Mouse (Mus musculus): Measurements from ENCODE around the gene Clmp.

Clmp gene

GRCm38 (mm10) chr9:40693026-40693425 is 7.3 kb downstream of the Clmp start:
- DNase-seq (ENCODE audit: low read depth), result no peak

GRCm38 (mm10) chr9:40693768-40694167 is 8.0 kb downstream of the Clmp start:
- DNase-seq (ENCODE audit: low read depth), result no peak

GRCm38 (mm10) chr9:40694284-40694683 is 8.5 kb downstream of the Clmp start:
- no peak for DNase-seq (ENCODE audit: low read depth)

- DNase-seq (ENCODE audit: low read depth), result no peak
Measured at GRCm38 (mm10) chr9:40696086-40696485, 10.3 kb downstream of the Clmp start.

- no peak for DNase-seq (ENCODE audit: low read depth)
Measured at GRCm38 (mm10) chr9:40699194-40699593, 13.4 kb downstream of the Clmp start.

GRCm38 (mm10) chr9:40700253-40700652 is 14.5 kb downstream of the Clmp start:
- DNase-seq (ENCODE audit: low read depth), result no peak

GRCm38 (mm10) chr9:40704364-40705276 is 18.9 kb downstream of the Clmp start:
- DNase-seq (ENCODE audit: low read depth), result no peak

- no peak for DNase-seq (ENCODE audit: low read depth)
Measured at GRCm38 (mm10) chr9:40708448-40709140, 22.8 kb downstream of the Clmp start.

GRCm38 (mm10) chr9:40709141-40709537 is 23.4 kb downstream of the Clmp start:
- no peak for DNase-seq (ENCODE audit: low read depth)

GRCm38 (mm10) chr9:40709587-40709986 is 23.8 kb downstream of the Clmp start:
- no peak for DNase-seq (ENCODE audit: low read depth)

- no peak for DNase-seq (ENCODE audit: low read depth)
Measured at GRCm38 (mm10) chr9:40709991-40710390, 24.2 kb downstream of the Clmp start.

GRCm38 (mm10) chr9:40711654-40712053 is 25.9 kb downstream of the Clmp start:
- no peak for DNase-seq (ENCODE audit: low read depth)

GRCm38 (mm10) chr9:40717182-40717874 is 31.6 kb downstream of the Clmp start:
- no peak for DNase-seq (ENCODE audit: low read depth)

- DNase-seq (ENCODE audit: low read depth), result no peak
Measured at GRCm38 (mm10) chr9:40717875-40718185, 32.1 kb downstream of the Clmp start.

- DNase-seq (ENCODE audit: low read depth), result no peak
Measured at GRCm38 (mm10) chr9:40720881-40721280, 35.1 kb downstream of the Clmp start.

- DNase-seq (ENCODE audit: low read depth), result no peak
Measured at GRCm38 (mm10) chr9:40723311-40723772, 37.6 kb downstream of the Clmp start.

- no peak for DNase-seq (ENCODE audit: low read depth)
Measured at GRCm38 (mm10) chr9:40724978-40725377, 39.2 kb downstream of the Clmp start.

GRCm38 (mm10) chr9:40727140-40727823 is 41.5 kb downstream of the Clmp start:
- no peak for DNase-seq (ENCODE audit: low read depth)

- no peak for DNase-seq (ENCODE audit: low read depth)
Measured at GRCm38 (mm10) chr9:40727824-40728495, 42.2 kb downstream of the Clmp start.

GRCm38 (mm10) chr9:40730302-40730700 is 44.5 kb downstream of the Clmp start:
- no peak for DNase-seq (ENCODE audit: low read depth)
